8 mouse cellular contexts compared by ENCODE assay signal in genomic region chr11:90637440-90638311, GRCm38 (mm10). TPM values are rescaled to one million over a fixed set of nuclear protein-coding genes. Genes with fewer than 3 reads are reported as not detected.
DNase-seq lines count a peak whose midpoint lies in the region; ATAC-seq lines count a peak whose summit lies in the region.

Stxbp4 (minus strand) TSS chr11:90638084.
Cox11 (plus strand) TSS chr11:90638173.

- peak; percentile 95 for DNase-seq in WW6 (ENCODE audit: low read depth, low spot score)
- peak; percentile 90 to 96 for DNase-seq in cerebellum, postnatal 4 days (ENCODE audit: low spot score in 2 of 2)
- DNase-seq in gastrocnemius, adult 18-20 months (ENCODE audit: low spot score), result peak; percentile 90
- peak; percentile 94 for DNase-seq in left cerebral cortex, adult 18-20 months (ENCODE audit: low spot score in 2 of 2)
- peak; percentile 96 for DNase-seq in right cerebral cortex, adult 18-20 months
- peak; percentile 80 for DNase-seq in urinary bladder, postnatal 10 days (ENCODE audit: low spot score)

- peaks cover 39% of the 10 kb centered on the region for H3K79me2 ChIP-seq in macrophage (ENCODE audit: inconsistent target)

- peaks cover 10% of the 10 kb centered on the region for H3K4me1 ChIP-seq in hindbrain, embryonic 16.5 days (ENCODE audit: control insufficient read depth, insufficient read depth, low read depth, low read length)

- H3K27me3 ChIP-seq in hindbrain, embryonic 16.5 days (replicated peaks; ENCODE audit: control insufficient read depth, insufficient read depth, low read length), result no peaks in the 10 kb centered on the region

- H3K36me3 ChIP-seq in hindbrain, embryonic 16.5 days (ENCODE audit: control insufficient read depth, insufficient read depth, low read length), result no peaks in the 10 kb centered on the region
- 0 out of 2 replicates have a peak, but pooled peaks cover under 1% of the 10 kb centered on the region for H3K36me3 ChIP-seq in macrophage (ENCODE audit: inconsistent target)

- peak within 1 kb of the TSS; percentile 96 for H3K27ac ChIP-seq in hindbrain, embryonic 16.5 days (ENCODE audit: low read depth, low read length)
- peak within 1 kb of the TSS; percentile 25; the same call in 1 of the 2 replicates for H3K27ac ChIP-seq in macrophage

- H3K9me3 ChIP-seq in hindbrain, embryonic 16.5 days (ENCODE audit: control insufficient read depth, low read length), result no peaks in the 10 kb centered on the region

- peak within 1 kb of the TSS; percentile 70 for H3K4me2 ChIP-seq in hindbrain, embryonic 16.5 days (ENCODE audit: low read length)

- peak; percentile 97 for ATAC-seq in hindbrain, embryonic 16.5 days

- WGBS in hindbrain, embryonic 16.5 days, result under 1% methylated on average over 47 of the region's 48 CpGs
- WGBS in macrophage (ENCODE audit: missing documents), result under 1% methylated on average over 40 of the region's 48 CpGs

- H3K4me3 ChIP-seq in hindbrain, embryonic 16.5 days (ENCODE audit: low read length), result peak within 1 kb of the TSS; percentile 99
- H3K4me3 ChIP-seq in macrophage (ENCODE audit: inconsistent target), result peak within 1 kb of the TSS; percentile 72

- H3K9ac ChIP-seq in hindbrain, embryonic 16.5 days (ENCODE audit: low read depth, low read length), result peak within 1 kb of the TSS; percentile 99

RNA-seq across cellular contexts. Expression of gene Stxbp4, which starts in this region (rescaled TPM):
- 10 to 100 TPM; 12.8 to 14.5 TPM for total RNA-seq in gastrocnemius, adult 18-20 months (2021)
- polyA plus RNA-seq in hindbrain, embryonic 16.5 days (2015; fragmentation: Nextera tagmentation; extraction: Ambion mirVana), result 14.4 and 18.6 TPM in 2 replicates
- total RNA-seq in left cerebral cortex, adult 18-20 months (2021), result 10 to 100 TPM; 10.6 to 11.4 TPM
- 10 to 100 TPM in 17 of 26 experiments, 1 to 10 TPM in 9; 1.1 to 25.3 (median 15.4) TPM for total RNA-seq in macrophage (2018; cell fraction: chromatin; rRNA removed)
- total RNA-seq in macrophage (2018; cell fraction: cytosol; rRNA removed), result 1 to 10 TPM in 25 of 26 experiments, under 1 TPM in 1; 0.76 to 2.8 (median 2.0) TPM
- 10 to 100 TPM in 9 of 26 experiments, 1 to 10 TPM in 15, under 1 TPM in 2; 0.92 to 18.2 (median 8.3) TPM for total RNA-seq in macrophage (2018; cell fraction: nucleus; rRNA removed)
- polyA plus RNA-seq in macrophage (2018), result 1.5 to 1.9 TPM (median 1.5 TPM) in 3 replicates

RNA-seq across cellular contexts. Expression of gene Cox11, which starts in this region (rescaled TPM):
- total RNA-seq in gastrocnemius, adult 18-20 months (2021), result 10 to 100 TPM; 22.1 to 23.6 TPM
- polyA plus RNA-seq in hindbrain, embryonic 16.5 days (2015; fragmentation: Nextera tagmentation; extraction: Ambion mirVana), result 36.9 and 38.8 TPM in 2 replicates
- 10 to 100 TPM; 26.4 to 30.5 TPM for total RNA-seq in left cerebral cortex, adult 18-20 months (2021)
- total RNA-seq in macrophage (2018; cell fraction: chromatin; rRNA removed), result 10 to 100 TPM in 17 of 26 experiments, 1 to 10 TPM in 9; 2.2 to 21.1 (median 13.1) TPM
- total RNA-seq in macrophage (2018; cell fraction: cytosol; rRNA removed), result 10 to 100 TPM in 10 of 26 experiments, 1 to 10 TPM in 16; 5.1 to 13.7 (median 9.3) TPM
- total RNA-seq in macrophage (2018; cell fraction: nucleus; rRNA removed), result 10 to 100 TPM in 21 of 26 experiments, 1 to 10 TPM in 5; 4.5 to 22.6 (median 13.4) TPM
- polyA plus RNA-seq in macrophage (2018), result 4.8 to 10.7 TPM (median 8.9 TPM) in 3 replicates

Comparison
In these comparisons a context has a peak if more than half of its experiments do, and no peak if none do; other contexts are left out.
1. Peak in every context shown above with its lines: DNase-seq, ATAC-seq, H3K4me3 ChIP-seq and H3K27ac ChIP-seq.